Comparison of ENCODE assay signal across 16 mouse cellular contexts in the genomic region with DNA sequence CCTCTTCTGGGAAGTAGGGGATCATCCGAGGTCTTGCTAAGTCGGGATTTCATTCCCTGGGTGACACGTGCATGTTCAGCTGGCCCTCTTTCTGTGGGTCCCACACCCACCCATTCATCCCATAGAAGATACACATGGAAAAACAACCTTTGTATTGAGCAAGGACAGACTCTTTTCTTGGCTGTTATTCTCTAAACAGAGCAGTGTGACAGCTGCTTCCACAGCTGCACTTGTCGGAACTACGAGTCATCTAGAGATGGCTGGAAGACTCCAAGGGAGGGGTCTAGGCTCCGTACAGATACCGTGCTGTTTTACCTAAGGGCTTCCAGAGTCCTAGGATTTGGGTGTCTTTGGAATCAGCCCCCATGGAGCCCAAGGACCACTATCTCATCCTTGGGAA. TPM values are rescaled to one million over a fixed set of nuclear protein-coding genes. Genes with fewer than 3 reads are reported as not detected.
DNase-seq lines count a peak whose midpoint lies in the region; ATAC-seq and TF ChIP-seq lines count a peak whose summit lies in the region.
"Had no signal": no experiment of that assay in that cellular context is flagged by ENCODE, and none has a peak within 500 bp of the region (broad histone marks: within the 10 kb centered on the region; RNA-seq: fewer than 3 reads in every experiment).

No protein-coding gene starts in this region.

- no peak overlapping the region for H3K4me2 ChIP-seq in heart, embryonic 15.5 days
- H3K4me2 ChIP-seq: forebrain, embryonic 15.5 days; hindbrain, embryonic 15.5 days; neural tube, embryonic 12.5 days had no signal

- no peaks in the 10 kb centered on the region for H3K27me3 ChIP-seq in heart, embryonic 15.5 days
- H3K27me3 ChIP-seq in heart, adult 2 months (ENCODE audit: control insufficient read depth, insufficient read depth, low read length), result no peaks in the 10 kb centered on the region; the same call in 1 of the 2 replicates
- H3K27me3 ChIP-seq in limb, embryonic 10.5 days (ENCODE audit: low read depth, poor library complexity, severe bottlenecking), result no peaks in the 10 kb centered on the region
- H3K27me3 ChIP-seq: forebrain, embryonic 15.5 days; hindbrain, embryonic 15.5 days; neural tube, embryonic 12.5 days had no signal

- H3K36me3 ChIP-seq in heart, embryonic 15.5 days, result no peaks in the 10 kb centered on the region
- no peaks in the 10 kb centered on the region for H3K36me3 ChIP-seq in heart, adult 2 months (ENCODE audit: control insufficient read depth, insufficient read depth, low read length)
- H3K36me3 ChIP-seq in limb, embryonic 10.5 days, result peaks cover 10% of the 10 kb centered on the region
- H3K36me3 ChIP-seq: forebrain, embryonic 15.5 days; hindbrain, embryonic 15.5 days; neural tube, embryonic 12.5 days had no signal

- 66% methylated on average over 7 of the region's 7 CpGs for WGBS in heart, embryonic 15.5 days
- WGBS in heart, adult 2 months, result 67% methylated on average over 7 of the region's 7 CpGs
- 87% methylated on average over 7 of the region's 7 CpGs for WGBS in limb, embryonic 10.5 days

- H3K9me3 ChIP-seq in heart, embryonic 15.5 days (replicated peaks), result no peaks in the 10 kb centered on the region
- H3K9me3 ChIP-seq in limb, embryonic 10.5 days (replicated peaks), result no peaks in the 10 kb centered on the region
- H3K9me3 ChIP-seq: forebrain, embryonic 15.5 days; hindbrain, embryonic 15.5 days; neural tube, embryonic 12.5 days had no signal

- no peak for DNase-seq in heart, adult 2 months
- peak; percentile 37 for DNase-seq in lung, postnatal 36 days
- DNase-seq in lung, postnatal 4 days, result no peak
- no peak for DNase-seq in limb, embryonic 10.5 days (ENCODE audit: low spot score)
- DNase-seq in embryo, embryonic 9.5 days (ENCODE audit: extremely low spot score), result no peak
- DNase-seq in embryo, embryonic 10 days (ENCODE audit: low spot score), result no peak
- DNase-seq: adrenal gland, postnatal 25 days; cerebellum, postnatal 14 days; kidney, postnatal 36 days; midbrain, embryonic 14.5 days had no signal

- peaks cover 91% of the 10 kb centered on the region for H3K4me1 ChIP-seq in heart, embryonic 15.5 days (replicated peaks)
- H3K4me1 ChIP-seq in heart, adult 2 months (ENCODE audit: control insufficient read depth, insufficient read depth, low read length), result peaks cover 5% of the 10 kb centered on the region
- H3K4me1 ChIP-seq in limb, embryonic 10.5 days, result peaks cover 78% of the 10 kb centered on the region

- TF ChIP-seq EP300 in heart, adult 2 months (IDR thresholded peaks at IDR 0.05; ENCODE audit: insufficient read depth, low read depth, low read length), result no peak

- no peaks in the 10 kb centered on the region for H3K79me2 ChIP-seq in heart, adult 2 months (replicated peaks; ENCODE audit: control insufficient read depth, insufficient read depth, low read length)

- ATAC-seq in heart, embryonic 15.5 days (replicated peaks; ENCODE audit: insufficient number of reproducible peaks, insufficient read depth, low FRiP score, low read depth), result no peak
- ATAC-seq: forebrain, embryonic 15.5 days had no signal

- no peak overlapping the region; the same call in 1 of the 2 replicates for H3K9ac ChIP-seq in heart, embryonic 15.5 days
- no peak overlapping the region for H3K9ac ChIP-seq in heart, adult 2 months (ENCODE audit: low read depth, low read length)
- H3K9ac ChIP-seq: forebrain, embryonic 15.5 days; hindbrain, embryonic 15.5 days; neural tube, embryonic 12.5 days had no signal

- no peak for TF ChIP-seq CTCF in heart, adult 2 months (IDR thresholded peaks at IDR 0.05)

- H3K27ac ChIP-seq in heart, embryonic 15.5 days, result peak overlapping the region; percentile 94
- H3K27ac ChIP-seq in heart, adult 2 months, result no peak overlapping the region
- H3K27ac ChIP-seq in limb, embryonic 10.5 days, result peak overlapping the region; percentile 93
- H3K27ac ChIP-seq: forebrain, embryonic 15.5 days; hindbrain, embryonic 15.5 days; left cerebral cortex, adult 2 months; macrophage; neural tube, embryonic 12.5 days had no signal

- intact Hi-C loops in heart, adult 2 months (cut with DNase I), result no loop called here

- TF ChIP-seq POLR2A in heart, adult 2 months (IDR thresholded peaks at IDR 0.05; ENCODE audit: insufficient read depth, low read depth, low read length), result no peak

- no peak overlapping the region for H3K4me3 ChIP-seq in heart, embryonic 15.5 days
- no peak overlapping the region for H3K4me3 ChIP-seq in heart, adult 2 months
- no peak overlapping the region for H3K4me3 ChIP-seq in limb, embryonic 10.5 days
- H3K4me3 ChIP-seq: forebrain, embryonic 15.5 days; hindbrain, embryonic 15.5 days; left cerebral cortex, adult 2 months; neural tube, embryonic 12.5 days had no signal

RNA-seq across cellular contexts. Expression of a gene that starts 48.2 kb away (rescaled TPM):
- polyA plus RNA-seq in heart, embryonic 15.5 days (2015; fragmentation: Nextera tagmentation; extraction: Ambion mirVana), result 14.6 and 19.5 TPM in 2 replicates
- total RNA-seq in heart, adult 2 months (2021), result 1 to 10 TPM; 2.3 to 2.9 TPM
- polyA plus RNA-seq in heart, adult 2 months (2012; rRNA removed), result 3.4 and 3.6 TPM in 2 replicates
- 55.4 and 60.7 TPM in 2 replicates for polyA plus RNA-seq in limb, embryonic 10.5 days (2016; fragmentation: Nextera tagmentation; extraction: Ambion mirVana)
- polyA plus RNA-seq: macrophage had no signal
